Mouse (Mus musculus) ES-E14 (cell line): ENCODE measurements around the gene Itgbl1. TPM values are rescaled to one million over a fixed set of nuclear protein-coding genes. Genes with fewer than 3 reads are reported as not detected.

Experiments used
- DNase-seq: peaks from one replicate; pipeline ENCODE4 v3.0.0-alpha.2; 2013; ENCODE audit warnings: low read depth, low spot score
- H3K27ac ChIP-seq: 2 replicates; pipeline ENCODE4 v1.5.1; 2012; ENCODE audit warnings: low read depth, mild to moderate bottlenecking, low read length, moderate library complexity, mixed read lengths; ENCODE audit not compliant: poor library complexity, insufficient read depth, severe bottlenecking
- H3K36me3 ChIP-seq: 2 replicates; pipeline ENCODE4 v1.6.1; 2012; ENCODE audit warnings: mild to moderate bottlenecking, low read length, moderate library complexity, mixed read lengths; ENCODE audit not compliant: control insufficient read depth, poor library complexity, insufficient read depth, severe bottlenecking
- H3K4me1 ChIP-seq, 2 experiments: fragments of 150-350 bp in 1 of 2; sonication (generic) in 1 of 2; 2 replicates each; pipeline ENCODE4 v1.6.1; 2012; ENCODE audit warnings: low read length in 2 of 2, mild to moderate bottlenecking in 1 of 2, mixed read lengths in 1 of 2; ENCODE audit not compliant: control insufficient read depth in 2 of 2, insufficient read depth in 2 of 2, poor library complexity in 1 of 2
- H3K4me3 ChIP-seq, 2 experiments: fragments of 150-350 bp in 1 of 2; sonication (generic) in 1 of 2; 2 replicates each; pipeline ENCODE4 v1.5.1; 2012; ENCODE audit warnings: low read length in 2 of 2, low read depth in 1 of 2, mild to moderate bottlenecking in 1 of 2, mixed read lengths in 1 of 2; ENCODE audit not compliant: insufficient read depth in 1 of 2, poor library complexity in 1 of 2, severe bottlenecking in 1 of 2
- H3K9ac ChIP-seq: 2 replicates; pipeline ENCODE4 v1.6.1; 2012; ENCODE audit warnings: low read depth, mild to moderate bottlenecking, low read length, mixed read lengths; ENCODE audit not compliant: poor library complexity, insufficient read depth, severe bottlenecking
- H3K9me3 ChIP-seq: fragments of 150-350 bp; sonication (generic); 2 replicates; pipeline ENCODE4 v1.6.1; 2012; ENCODE audit warnings: low read depth, mild to moderate bottlenecking, low read length; ENCODE audit not compliant: control insufficient read depth, insufficient read depth
- CHD2 ChIP-seq: IDR thresholded peaks from 2 replicates; pipeline ENCODE4 v1.6.1; 2014; ENCODE audit warnings: mild to moderate bottlenecking, low read depth, low read length, inconsistent platforms
- HCFC1 ChIP-seq: IDR thresholded peaks from 2 replicates; pipeline ENCODE4 v1.6.1; 2012; ENCODE audit warnings: low read length, inconsistent platforms, borderline replicate concordance; ENCODE audit not compliant: insufficient read depth
- MAFK ChIP-seq: IDR thresholded peaks from 2 replicates; pipeline ENCODE4 v1.6.1; 2014; ENCODE audit warnings: mild to moderate bottlenecking, low read depth, low read length, inconsistent platforms; ENCODE audit not compliant: insufficient read depth
- ZC3H11A ChIP-seq: IDR thresholded peaks from 2 replicates; pipeline ENCODE4 v1.6.1; 2012; ENCODE audit warnings: low read depth, mild to moderate bottlenecking, inconsistent platforms, low read length, borderline replicate concordance
- ZNF384 ChIP-seq: IDR thresholded peaks from 2 replicates; pipeline ENCODE4 v1.6.1; 2012; ENCODE audit warnings: low read depth, low read length, inconsistent platforms
- in situ Hi-C, 2 experiments: fragments of 600-800 bp; cut with MboI; formaldehyde crosslinking; loops; one replicate each; pipeline ENCODE4 v1.15.1; 2025; ENCODE audit warnings: low sequenced_read_pairs in 2 of 2, inconsistent platforms in 1 of 2; ENCODE audit not compliant: unreplicated experiment in 2 of 2
- total RNA-seq: library from RNA; depleted of rRNA; stranded (reverse); fragments of 300-350 nt; gene quantifications from 2 replicates; pipeline ENCODE4 v1.2.3, GENCODE M21; 2012

Gene Itgbl1
- total RNA-seq, 1 experiment: 0.04 TPM

DNA sequence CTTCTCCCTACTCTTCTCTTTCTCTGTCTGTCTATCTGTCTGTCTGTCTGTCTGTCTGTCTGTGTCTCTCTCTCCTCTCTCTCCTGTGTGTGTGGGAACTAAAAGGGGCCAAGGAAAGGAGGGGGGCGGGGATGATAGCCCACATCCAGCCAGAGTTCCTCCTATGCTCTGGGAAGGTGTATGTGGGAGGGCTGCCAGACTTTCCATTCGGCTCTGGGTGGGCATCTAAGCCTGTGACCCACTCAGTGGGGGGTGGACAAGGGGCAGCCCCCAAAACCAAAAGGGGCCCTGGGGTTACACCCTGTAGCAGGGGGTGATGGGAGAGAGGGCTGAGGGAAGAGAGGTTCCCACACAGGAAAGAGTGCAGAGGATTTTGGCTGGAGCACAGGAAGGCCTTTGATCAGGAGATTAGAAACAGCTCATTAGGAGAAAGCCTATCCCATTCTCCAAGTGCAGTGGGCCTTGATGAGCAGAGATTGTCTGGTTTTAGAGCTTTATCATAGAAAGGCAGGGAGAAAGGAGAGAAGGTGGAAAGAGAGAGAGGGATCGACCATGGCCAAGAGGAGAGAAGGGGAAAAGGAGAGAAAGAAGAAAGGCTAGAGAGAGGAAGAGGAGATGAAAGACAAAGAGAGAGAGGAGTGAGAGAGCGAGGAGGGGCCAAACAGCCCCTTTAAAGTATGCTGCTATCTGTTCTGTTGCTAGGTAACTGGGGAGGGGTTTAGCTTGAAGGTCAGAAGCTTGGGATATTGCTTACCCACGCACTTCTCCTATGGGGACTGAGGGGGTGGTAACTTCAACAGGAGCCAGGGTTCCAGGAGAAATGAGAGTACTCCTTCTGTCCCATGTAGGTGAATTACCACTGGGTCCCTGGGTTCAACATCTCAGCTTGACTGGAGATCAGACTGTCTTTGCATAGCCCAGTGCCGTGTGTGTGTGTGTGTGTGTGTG is 206.3 kb downstream of the Itgbl1 start:
- in situ Hi-C loops: no loop called here
- no peaks in the 10 kb centered on the region for H3K4me1 ChIP-seq
- H3K27ac ChIP-seq: no peak overlapping the region
- no peak overlapping the region for H3K4me3 ChIP-seq
- H3K9ac ChIP-seq: no peak overlapping the region
- no peak for TF ChIP-seq HCFC1
- no peak for TF ChIP-seq ZC3H11A
- no peak for TF ChIP-seq MAFK
- no peak for TF ChIP-seq CHD2
- TF ChIP-seq ZNF384: no peak
- H3K9me3 ChIP-seq: no peaks in the 10 kb centered on the region
- H3K36me3 ChIP-seq: no peaks in the 10 kb centered on the region
- DNase-seq: no peak

- no peaks in the 10 kb centered on the region for H3K36me3 ChIP-seq
- H3K4me3 ChIP-seq: no peak overlapping the region
- in situ Hi-C loops: no loop called here
- peak; percentile 2 for DNase-seq
- no peaks in the 10 kb centered on the region for H3K4me1 ChIP-seq
- H3K9ac ChIP-seq: no peak overlapping the region
- no peaks in the 10 kb centered on the region for H3K9me3 ChIP-seq
- TF ChIP-seq ZC3H11A (peak; percentile 38; the same call in 1 of the 2 replicates), MAFK (no peak)
- no peak overlapping the region for H3K27ac ChIP-seq
Measured at GRCm38 (mm10) chr14:123927903-123928302, 268.1 kb downstream of the Itgbl1 start.

DNA sequence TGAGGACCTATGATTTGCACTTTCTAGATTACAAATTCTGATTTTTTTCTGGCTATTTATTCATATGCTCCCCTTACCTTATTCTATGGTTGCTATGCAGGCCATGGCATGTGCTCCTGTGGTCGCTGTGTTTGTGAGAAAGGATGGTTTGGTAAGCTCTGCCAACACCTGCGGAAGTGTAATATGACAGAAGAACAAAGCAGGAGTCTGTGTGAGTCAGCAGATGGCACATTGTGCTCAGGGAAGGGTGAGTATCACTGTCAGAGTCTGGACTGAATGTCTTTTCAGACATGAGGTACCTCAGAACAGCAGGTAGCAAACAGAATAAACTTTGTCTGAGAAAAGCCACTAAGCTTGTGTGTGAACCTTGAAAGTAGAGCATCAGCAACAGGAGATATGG is 306.8 kb downstream of the Itgbl1 start:
- H3K4me1 ChIP-seq: no peaks in the 10 kb centered on the region
- H3K27ac ChIP-seq: no peak overlapping the region
- H3K9me3 ChIP-seq: no peaks in the 10 kb centered on the region
- no peak for DNase-seq
- no peak for TF ChIP-seq HCFC1
- no peak for TF ChIP-seq CHD2
- no peak for TF ChIP-seq ZNF384
- TF ChIP-seq MAFK: no peak
- H3K9ac ChIP-seq: no peak overlapping the region
- no peaks in the 10 kb centered on the region for H3K36me3 ChIP-seq
- H3K4me3 ChIP-seq: no peak overlapping the region
- in situ Hi-C loops: no loop called here

- DNase-seq: no peak
- TF ChIP-seq ZNF384: no peak
- no peak for TF ChIP-seq CHD2
- TF ChIP-seq ZC3H11A: no peak
- no peak for TF ChIP-seq MAFK
- no peak for TF ChIP-seq HCFC1
- Histone ChIP-seq H3K4me3 (no peak overlapping the region), H3K36me3 (no peaks in the 10 kb centered on the region), H3K9me3 (no peaks in the 10 kb centered on the region), H3K4me1 (no peaks in the 10 kb centered on the region), H3K27ac (no peak overlapping the region), H3K9ac (no peak overlapping the region)
- in situ Hi-C loops: no loop called here
Measured at GRCm38 (mm10) chr14:123967996-123968395, 308.2 kb downstream of the Itgbl1 start.
